Mouse (Mus musculus) right cerebral cortex, postnatal 10 days (tissue): ENCODE results near the gene 4930470P17Rik.
"Not testable (repeated sequence)": the region's sequence is repeated elsewhere in the genome, so short reads cannot be mapped to it uniquely, and the experiment has no call there.

Source experiments
- DNase-seq, 2 experiments: peaks; one replicate each; pipeline ENCODE4 v3.0.0; 2021; ENCODE audit warnings: low spot score in 2 of 2

The 4930470P17Rik gene

DNA sequence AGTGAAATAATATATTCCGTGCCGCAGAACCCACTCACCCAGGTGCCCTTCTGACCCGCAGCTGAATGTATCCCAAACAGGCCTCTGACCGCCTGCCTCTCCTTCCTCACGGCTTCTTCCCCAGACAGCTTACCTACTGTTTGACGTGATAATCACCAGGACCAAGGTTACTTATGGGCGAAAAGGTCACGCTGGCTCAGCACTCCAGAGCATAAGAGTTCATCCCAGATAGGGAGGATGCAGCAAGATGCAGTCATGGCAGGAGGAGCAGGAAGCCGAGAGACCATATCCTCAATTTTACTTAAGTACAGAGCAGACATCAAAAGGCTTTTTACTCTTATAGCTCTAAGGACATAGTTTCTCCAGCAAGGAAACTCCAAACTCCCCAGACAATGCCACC, at the start of gene 4930470P17Rik:
TSS of gene 4930470P17Rik (minus strand) at position 101 of the 400 bp plus-strand sequence.
- DNase-seq, result no peak

DNA sequence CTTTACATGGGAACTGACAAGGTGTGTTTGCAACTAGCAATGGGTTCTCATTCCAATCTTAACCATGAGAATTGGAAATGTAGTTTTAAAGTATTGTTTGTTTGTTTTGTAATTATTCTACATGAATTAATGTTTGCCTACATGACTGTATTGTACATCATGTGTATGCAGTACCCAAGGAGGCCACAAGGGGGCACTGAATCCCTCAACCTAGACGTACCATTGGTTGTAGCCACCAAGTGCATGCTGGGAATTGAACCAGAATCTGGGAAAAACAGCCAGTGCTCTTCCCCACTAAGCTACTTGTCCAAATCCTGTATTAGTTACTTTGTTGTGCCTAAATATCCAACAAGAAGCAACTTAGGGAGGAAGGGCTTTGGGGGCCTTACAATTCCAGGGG, 49.7 kb upstream of the 4930470P17Rik start:
- DNase-seq, result no peak

DNA sequence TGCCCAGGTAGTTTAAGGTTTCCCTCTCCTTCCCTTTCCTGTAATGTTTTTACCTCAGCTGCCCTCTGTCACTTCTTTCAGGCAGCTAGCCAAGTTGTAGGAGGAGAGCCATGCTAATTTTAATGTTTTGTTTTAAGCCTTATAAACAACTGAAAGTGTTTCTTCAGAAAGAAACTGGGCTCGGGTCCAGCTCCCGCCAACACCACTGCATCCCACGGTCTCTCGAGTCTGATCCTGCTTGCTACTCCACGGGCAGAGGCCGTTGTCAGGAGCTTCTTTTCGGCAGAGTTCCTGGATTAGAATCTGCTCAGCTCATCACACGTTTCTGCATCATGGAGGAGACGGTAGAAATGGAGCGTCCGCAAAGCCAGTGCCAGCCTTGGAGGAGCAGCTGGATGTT, 46.7 kb upstream of the 4930470P17Rik start:
- peak; percentile 77 to 87 for DNase-seq

DNA sequence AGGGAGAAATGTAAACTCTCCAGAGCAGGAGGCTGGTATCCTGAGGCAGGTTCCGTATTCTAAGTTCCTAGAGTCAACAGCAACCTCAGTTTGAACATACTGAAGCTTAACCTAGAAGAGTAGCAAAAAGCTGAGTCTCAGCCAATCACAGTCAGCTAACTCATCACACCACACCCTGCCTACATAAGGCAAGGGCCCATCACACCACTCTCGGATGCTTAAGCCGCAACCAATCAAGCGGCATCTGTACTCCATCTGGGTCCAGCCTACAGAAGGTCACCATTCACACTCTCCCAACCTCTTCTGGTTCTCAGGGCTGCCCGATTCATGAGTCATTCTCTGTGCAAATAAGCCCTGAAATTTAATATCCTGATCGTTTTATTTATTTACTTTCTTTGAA, 44.4 kb upstream of the 4930470P17Rik start:
- DNase-seq, result peak in 1 of 2 experiments; percentile 57

DNA sequence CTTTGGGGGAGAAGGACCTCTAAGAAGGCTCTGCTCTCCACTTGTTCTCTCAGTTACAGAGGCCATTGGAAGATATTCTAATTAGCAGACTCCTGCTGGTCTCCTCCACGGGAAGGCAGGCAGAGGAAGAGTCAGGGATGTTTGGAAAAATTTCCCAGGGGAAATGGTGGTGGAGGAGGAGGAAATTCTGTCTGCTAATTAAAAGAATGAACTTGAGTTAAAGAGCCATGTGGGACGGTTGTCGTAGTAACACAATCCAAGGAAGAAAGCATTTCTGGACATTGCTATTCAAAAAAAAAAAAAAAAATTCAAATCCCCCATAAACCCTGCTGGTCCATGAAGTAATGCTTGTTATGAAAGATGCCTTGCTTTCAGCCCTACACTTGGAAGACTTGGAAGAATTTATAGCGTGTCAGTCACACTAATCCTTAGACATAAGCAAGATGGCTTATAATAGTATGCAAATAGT, 40.6 kb upstream of the 4930470P17Rik start:
- DNase-seq, result no peak

DNA sequence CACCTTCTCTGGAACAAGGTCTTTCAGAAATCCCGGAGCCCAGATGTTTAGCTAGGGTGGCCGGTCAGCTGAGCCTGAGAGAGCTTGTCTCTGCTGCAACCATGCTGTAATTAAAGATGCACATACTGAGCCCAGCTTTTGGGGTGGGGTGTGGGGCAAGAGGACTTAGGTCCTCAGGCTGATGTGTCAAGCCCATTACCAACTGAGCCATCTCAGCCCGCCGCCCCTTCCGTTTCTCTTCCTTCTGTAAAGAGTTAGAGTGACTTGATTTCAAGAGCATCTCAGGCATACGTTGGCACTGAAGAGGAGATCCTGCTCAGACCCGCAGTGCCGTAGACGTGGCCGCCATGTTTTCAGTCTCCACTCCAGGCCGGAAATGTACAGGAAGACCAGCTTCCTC, 38.5 kb upstream of the 4930470P17Rik start:
- no peak for DNase-seq

DNA sequence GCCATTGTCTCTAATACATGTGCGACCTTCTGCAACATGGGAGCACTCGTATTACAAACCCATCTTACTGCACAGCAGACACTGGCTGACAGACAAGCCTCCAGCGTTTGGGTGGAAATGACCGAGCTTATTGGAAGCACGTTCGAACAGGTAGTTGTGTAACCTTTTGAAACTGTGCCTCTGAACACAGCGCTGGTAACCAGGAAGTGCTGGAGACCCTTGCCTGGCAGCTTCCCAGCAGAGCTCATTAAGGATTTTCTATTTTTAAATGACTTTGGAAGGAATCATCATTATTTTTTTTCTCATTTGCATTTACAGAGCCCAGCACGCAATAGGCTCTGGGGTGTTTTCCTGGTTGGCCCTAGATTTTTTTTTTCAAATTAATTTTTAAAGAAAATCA, 36.9 kb upstream of the 4930470P17Rik start:
- DNase-seq, result no peak

DNA sequence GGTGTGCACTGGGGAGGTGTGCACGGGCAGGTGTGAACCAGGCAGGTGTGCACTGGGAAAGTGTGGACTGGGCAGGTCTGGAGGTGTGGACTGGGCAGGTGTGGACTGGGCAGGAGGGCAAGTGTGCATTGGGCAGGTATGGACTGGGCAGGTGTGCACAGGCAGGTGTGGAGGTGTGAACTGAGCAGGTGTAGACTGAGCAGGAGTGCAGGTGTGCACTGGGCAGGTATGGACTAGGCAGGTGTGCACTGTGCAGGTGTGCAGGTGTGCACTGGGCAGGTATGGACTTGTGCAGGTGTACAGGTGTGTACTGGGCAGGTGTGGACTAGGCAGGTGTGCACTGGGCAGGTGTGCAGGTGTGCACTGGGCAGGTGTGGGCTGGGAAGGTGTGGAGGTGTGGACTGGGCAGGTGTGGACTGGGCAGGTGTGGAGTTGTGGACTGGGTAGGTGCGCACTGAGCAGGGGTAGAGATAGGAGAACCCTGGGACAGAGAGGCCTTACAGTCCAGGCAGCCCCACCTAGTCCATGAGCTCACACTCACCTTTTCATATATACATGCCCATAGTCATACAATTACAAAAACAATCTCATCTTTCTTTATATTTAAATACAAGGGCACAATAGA, 31.3 kb upstream of the 4930470P17Rik start:
- no peak for DNase-seq

DNA sequence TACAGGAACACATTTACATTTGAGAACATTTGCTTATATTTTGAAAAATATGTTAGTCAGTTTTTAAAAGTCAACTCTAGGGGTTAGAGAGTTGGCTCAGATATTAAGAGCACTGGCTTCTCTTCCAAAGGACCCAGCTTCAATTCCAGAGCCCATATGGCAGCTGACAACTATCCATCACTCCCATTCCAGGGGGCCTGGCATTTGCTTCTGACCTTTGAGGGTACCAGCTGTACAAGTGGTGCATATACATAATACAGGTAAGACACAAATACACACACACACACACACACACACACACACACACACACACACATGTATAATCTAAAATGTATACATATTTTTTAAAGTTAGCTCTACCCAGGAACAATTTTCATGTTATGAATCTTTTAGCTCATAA, 30.6 kb upstream of the 4930470P17Rik start:
- no peak for DNase-seq

DNA sequence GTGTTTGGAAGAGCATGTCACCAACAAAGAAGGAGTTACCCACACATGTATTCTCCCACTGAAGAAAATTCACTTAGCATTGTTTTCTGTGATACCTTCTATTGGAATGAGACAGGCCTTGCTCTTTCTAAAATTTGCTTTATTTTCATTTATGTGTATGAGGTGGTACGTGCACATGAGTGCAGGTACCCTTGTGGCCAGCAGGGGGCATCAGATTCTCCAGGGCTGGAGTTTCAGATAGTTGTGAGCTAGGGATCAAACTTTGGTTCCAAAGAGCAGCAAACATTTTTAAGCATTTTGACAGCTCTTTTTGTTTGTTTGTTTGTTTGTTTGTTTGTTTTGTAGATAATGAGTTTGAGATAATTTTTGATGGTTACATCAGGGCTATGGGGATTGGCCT, 29.6 kb upstream of the 4930470P17Rik start:
- no peak for DNase-seq

DNA sequence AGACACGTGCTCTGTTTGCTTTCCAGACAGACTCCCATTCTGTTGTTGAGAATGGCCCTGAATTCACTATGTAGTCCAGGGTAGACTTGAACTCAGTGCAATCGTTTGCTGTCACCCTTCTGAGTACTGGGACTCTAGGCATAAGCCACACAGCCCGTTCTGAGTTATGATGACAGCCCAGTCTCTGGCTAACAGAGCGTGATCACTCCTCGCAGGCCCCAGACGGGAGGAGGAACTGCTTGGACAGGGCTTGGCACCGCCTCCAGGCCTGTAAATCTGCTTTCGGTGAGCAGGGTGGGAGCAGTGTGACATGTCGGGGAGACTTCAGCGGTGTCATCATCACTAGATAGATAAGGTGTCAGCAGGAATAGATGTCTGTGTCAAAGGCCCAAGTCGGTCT, 28.7 kb upstream of the 4930470P17Rik start:
- no peak for DNase-seq

DNA sequence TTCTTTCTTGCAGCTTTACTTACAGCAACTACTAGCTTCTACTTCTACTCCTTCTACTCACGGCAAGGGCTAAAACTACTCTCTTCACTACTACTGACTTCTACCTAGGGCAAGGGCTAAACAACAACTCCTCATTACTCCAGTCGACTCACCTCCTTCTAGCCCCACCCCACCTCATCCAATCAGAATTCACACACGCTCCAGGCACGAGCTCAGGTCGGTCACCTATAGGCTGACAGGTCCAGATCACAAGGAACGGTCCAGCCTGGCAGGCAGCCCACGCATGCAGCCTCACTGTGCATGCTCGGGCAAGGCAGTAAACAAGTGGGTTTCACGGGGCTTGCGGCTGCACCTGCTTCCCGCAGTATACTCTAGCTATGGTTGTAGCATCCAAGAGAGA, 26.2 kb upstream of the 4930470P17Rik start:
- not testable (repeated sequence) for DNase-seq

DNA sequence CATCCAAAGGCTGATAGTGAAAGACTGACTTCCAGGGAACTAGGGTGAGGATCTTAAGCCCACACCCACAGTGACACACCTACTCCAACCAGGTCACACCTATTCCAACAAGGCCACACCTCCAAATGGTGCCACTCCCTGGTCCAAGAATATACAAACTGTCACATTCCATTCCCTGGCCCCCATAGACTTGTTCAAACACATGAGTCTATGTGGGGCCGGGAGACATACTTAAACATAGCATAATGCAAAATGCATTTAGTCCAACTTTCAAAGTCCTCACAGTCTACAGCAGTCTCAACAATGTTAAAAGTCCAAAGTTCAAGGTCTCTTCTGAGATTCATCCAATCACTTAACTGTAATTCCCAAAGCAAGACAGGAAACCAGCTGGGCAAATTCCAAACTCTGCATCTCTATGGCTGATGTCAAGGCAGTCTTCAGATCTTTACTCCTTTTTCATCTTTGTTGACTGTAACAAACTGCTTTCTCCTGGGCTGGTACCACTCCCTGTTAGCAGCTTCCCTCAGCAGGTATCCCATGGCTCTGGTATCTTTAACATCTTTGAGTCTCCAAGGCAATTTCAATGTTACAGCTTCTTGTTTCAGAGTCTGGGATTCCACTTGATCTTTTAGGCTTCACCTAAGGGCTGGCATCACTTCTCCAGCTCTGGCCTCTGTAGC, 22.5 kb upstream of the 4930470P17Rik start:
- DNase-seq, result not testable (repeated sequence)

DNA sequence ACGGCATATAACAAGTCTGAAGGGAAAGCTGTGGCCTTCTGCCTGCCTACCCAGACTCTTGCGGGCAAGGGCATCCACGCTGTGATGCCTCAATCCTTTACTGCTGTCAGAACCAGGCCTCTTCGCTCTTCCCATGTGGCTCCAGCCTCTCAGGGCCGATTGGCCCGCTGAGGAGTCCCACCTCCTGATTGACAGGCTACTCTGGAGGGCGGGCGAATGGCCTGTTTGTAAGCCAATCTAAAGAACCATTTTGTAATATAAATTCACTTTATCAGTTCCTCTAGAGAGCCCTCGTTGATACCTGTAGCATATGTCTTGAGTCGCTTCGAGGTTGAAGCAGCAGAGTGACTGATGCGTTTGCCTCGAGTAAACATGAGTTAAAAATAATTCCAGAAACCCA, 21.2 kb upstream of the 4930470P17Rik start:
- DNase-seq, result no peak

DNA sequence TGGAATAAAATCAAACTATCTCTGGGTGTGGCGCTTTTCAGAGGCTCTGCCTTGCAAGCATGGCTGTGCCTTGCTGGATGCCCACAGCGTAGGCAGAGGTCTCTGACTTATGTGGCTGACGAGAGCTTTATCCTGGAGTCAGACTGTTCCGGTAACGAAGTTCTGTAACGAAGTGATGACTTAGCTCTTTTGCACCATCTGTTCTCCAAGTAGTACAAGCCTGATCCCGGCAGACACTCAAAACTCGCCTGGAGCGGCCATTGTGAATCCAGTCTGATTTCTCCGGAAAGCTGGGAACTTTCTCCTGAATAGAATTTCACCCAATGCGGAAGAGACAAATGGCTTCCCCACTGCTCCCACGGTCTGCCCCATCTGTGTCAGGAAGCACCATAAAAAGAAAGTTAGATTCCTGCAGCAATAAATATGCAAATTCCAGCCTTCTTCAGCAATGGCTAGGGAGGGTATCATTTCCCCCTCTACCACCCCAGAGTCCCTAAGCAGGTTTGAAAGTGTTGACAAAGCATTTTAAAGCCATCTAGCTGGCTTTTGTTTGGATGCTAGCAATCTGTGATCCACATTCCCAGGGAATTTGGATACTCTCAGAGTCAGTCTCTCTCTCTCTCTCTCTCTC, 17.2 kb upstream of the 4930470P17Rik start:
- DNase-seq, result peak; percentile 42 to 44

DNA sequence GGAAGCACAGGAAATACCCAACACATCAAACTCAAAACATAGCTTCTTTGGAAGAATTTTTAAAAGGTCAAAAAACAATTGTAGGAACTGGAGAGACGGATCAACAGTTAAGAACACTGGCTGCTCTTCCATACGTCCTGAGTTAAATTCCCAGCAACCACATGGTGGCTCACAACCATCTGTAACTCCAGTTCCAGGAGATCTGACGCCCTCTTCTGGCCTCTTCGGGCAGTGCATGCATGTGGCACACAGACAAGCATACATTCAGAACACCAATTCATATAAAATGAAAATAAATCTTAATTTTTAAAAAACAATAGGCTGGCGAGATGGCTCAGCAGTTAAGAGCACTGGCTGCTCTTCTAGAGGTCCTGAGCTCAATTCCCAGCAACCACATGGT, 10.0 kb upstream of the 4930470P17Rik start:
- not testable (repeated sequence) for DNase-seq

DNA sequence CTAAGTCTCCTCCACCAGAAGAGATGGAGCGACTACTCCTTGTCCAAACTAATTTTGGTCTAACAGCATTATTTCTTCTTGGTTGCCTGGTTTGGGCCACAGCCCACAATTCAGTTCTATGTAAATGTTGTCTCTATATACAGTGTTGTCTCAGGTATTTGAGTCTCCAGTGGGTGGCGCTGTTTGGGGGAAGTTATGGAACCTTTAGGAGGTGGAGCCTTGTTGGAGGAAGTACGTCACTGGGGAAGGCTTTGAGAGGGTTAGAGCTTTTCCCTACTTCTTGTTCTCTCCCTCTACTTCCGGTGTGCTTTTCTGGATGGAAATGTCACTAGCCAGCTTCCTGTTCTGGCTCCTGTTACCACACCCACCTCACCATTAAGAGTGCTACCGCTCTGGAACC, 646 bp downstream of the 4930470P17Rik start:
- DNase-seq, result no peak

DNA sequence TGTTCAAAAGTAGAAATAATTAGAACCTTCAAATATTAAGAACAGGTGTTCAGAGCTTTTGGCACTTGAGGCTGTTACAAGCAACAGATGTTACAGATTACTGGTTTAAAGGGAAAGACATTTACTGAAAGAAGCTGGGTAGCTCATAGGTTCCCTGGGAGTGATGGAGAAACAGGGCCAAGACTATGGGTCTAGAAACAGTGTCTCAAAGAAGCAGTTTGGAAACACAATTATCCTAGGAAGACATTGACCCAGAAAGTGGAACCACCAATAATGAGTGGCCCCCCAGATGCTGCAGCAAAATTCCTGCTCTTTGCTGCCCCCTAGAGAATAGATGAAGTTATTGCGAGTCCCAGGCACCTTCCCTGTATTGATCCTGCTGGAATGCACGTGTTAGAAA, 4.2 kb downstream of the 4930470P17Rik start:
- no peak for DNase-seq

DNA sequence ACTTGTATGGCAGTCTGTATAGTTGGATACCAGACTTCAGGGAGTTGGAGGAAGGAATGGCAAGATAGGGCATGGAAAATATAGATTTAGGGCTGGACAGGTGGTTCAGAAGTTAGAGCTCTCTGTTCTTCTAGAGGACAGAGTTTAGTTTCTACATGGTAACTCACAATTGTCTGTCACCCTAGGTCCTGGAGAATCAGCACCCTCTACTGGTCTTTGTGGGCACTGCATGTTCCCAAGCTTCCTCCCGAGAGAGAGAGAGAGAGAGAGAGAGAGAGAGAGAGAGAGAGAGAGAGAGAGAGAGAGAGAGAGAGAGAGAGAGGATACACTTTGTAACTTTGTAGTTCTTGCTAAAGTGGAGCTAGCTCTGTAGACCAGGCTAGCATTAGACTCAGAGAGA, 5.1 kb downstream of the 4930470P17Rik start:
- peak; percentile 60 to 80 for DNase-seq

DNA sequence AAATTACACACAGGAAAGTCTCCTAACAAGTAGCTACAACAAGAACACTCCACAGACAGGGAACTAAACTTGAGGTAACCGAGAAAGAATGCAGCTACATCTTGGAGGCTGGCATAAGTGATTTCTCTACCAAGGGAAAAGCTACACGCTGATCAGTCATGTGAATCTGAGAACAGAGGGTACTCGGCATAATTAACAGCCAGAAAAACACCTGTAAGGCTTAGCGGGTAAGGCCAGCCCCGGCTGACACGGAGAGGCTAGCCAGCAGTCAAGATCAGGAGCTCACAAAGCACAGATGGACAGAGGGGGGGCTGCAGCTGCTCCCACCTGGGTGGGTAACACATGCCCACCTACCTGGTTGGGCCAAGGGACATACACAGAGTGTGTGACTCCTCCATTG, 9.7 kb downstream of the 4930470P17Rik start:
- no peak for DNase-seq

DNA sequence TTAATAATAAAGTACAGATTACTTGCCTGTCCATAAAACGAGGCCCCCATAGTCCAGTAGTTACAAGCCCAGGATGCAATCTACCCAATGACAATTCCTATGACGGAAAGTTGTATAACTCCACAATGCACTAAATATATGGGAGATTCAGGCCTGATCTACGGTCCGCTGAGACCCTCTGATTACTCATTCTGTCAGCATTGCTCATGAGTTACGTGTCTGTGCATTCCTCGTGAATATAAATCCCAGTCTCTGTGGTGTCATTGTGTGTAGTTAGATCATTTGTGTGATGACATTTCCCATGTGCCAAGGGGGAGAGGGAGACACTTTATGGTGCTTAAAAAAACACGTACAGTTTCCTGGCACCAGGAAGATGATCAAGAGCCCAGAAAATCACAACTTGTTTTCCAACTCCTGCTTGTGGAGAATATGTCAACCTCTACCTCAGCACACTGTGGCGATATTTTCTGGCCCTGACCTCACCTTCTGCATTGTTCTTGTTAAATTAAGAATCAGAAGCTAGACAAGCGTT, 13.4 kb downstream of the 4930470P17Rik start:
- DNase-seq, result no peak

DNA sequence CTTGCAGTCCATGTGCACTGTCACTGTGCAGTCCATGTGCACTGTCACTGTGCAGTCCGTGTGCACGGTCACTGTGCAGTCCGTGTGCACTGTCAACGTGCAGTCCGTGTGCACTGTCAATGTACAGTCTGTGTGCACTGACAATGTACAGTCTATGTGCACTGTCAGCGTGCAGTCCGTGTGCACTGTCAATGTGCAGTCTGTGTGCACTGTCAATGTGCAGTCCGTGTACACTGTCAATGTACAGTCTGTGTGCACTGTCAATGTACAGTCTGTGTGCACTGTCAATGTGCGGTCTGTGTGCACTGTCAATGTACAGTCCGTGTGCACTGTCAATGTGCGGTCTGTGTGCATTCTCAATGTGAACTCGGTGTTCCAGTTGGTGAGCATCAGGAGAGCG, 17.1 kb downstream of the 4930470P17Rik start:
- no peak for DNase-seq

DNA sequence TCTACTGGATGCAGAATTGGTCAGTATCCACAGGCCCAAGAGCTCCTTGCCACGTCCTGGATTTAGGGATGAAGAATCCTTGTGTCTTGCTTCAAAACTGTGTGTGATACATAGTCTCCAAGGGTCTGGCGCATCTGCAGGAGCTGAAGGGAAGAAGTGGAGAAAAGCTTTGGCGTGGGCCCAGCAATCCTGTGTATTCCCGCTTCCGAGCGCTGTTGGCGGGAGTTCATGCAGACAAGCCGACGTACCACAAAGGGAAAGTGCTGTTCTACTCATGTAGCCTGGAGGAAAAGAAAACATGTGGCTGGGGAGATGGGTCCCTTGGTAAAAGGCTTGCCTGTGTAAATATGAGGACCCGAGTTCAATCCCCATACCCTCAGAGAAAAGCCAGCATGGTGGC, 22.3 kb downstream of the 4930470P17Rik start:
- DNase-seq, result peak; percentile 69 to 74
